Mouse (Mus musculus) limb, embryonic 14.5 days (tissue): ENCODE measurements around the gene H2afz. TPM values are rescaled to one million over a fixed set of nuclear protein-coding genes. Genes with fewer than 3 reads are reported as not detected.

Experiments used
- ATAC-seq: fragments of 200-750 bp; cut with Nextera tagmentation; 2 replicates; pipeline ENCODE4 v1.8.0; 2017; ENCODE audit warnings: low read depth, moderate number of reproducible peaks, moderate TSS enrichment; ENCODE audit not compliant: low FRiP score
- DNase-seq: peaks from one replicate; pipeline ENCODE4 v3.0.0-alpha.2; 2015; ENCODE audit warnings: low spot score
- H3K27ac ChIP-seq: fragments of 300-500 bp; sonication (generic); replicated peaks from 2 replicates; pipeline ENCODE4 v1.5.1; 2014; ENCODE audit warnings: low read depth, mild to moderate bottlenecking, low read length, moderate library complexity, mixed read lengths
- H3K27me3 ChIP-seq: fragments of 300-500 bp; sonication (generic); 2 replicates; pipeline ENCODE4 v1.6.1; 2014; ENCODE audit warnings: low read length, mixed read lengths; ENCODE audit not compliant: control insufficient read depth, insufficient read depth
- H3K36me3 ChIP-seq: fragments of 300-500 bp; sonication (generic); 2 replicates; pipeline ENCODE4 v1.6.1; 2014; ENCODE audit warnings: mild to moderate bottlenecking, low read length, moderate library complexity, mixed read lengths; ENCODE audit not compliant: control insufficient read depth, insufficient read depth
- H3K4me1 ChIP-seq: fragments of 300-500 bp; sonication (generic); 2 replicates; pipeline ENCODE4 v1.6.1; 2014; ENCODE audit warnings: antibody characterized with exemption, low read length, mixed read lengths; ENCODE audit not compliant: control insufficient read depth, insufficient read depth
- H3K4me2 ChIP-seq: fragments of 300-500 bp; sonication (generic); replicated peaks from 2 replicates; pipeline ENCODE4 v1.6.1; 2014; ENCODE audit warnings: low read depth, mild to moderate bottlenecking, low read length, moderate library complexity; ENCODE audit not compliant: severe bottlenecking
- H3K4me3 ChIP-seq: fragments of 300-500 bp; sonication (generic); replicated peaks from 2 replicates; pipeline ENCODE4 v1.5.1; 2014; ENCODE audit warnings: low read length
- H3K9ac ChIP-seq: fragments of 300-500 bp; sonication (generic); 2 replicates; pipeline ENCODE4 v1.6.1; 2014; ENCODE audit warnings: mild to moderate bottlenecking, low read depth, low read length, moderate library complexity; ENCODE audit not compliant: severe bottlenecking
- H3K9me3 ChIP-seq: fragments of 300-500 bp; sonication (generic); 2 replicates; pipeline ENCODE4 v1.6.1; 2016; ENCODE audit warnings: low read length; ENCODE audit not compliant: control insufficient read depth
- POLR2A ChIP-seq: fragments of 200-500 bp; IDR thresholded peaks from 2 replicates; pipeline ENCODE4 v1.8.0; 2012; ENCODE audit warnings: inconsistent platforms, mild to moderate bottlenecking, moderate library complexity, borderline replicate concordance; ENCODE audit not compliant: insufficient read depth, insufficient read length; ENCODE audit errors: extremely low read depth
- WGBS: fragments of 180-500 bp; shearing (Covaris S2); extraction: QIAGEN DNeasy Blood & Tissue Kit; methylation state at CpG from one replicate; pipeline ENCODE4 v1.1.7; 2014; 5-methylcytosine and 5-hydroxymethylcytosine counted together
- polyA plus RNA-seq, 2 experiments: library from polyadenylated mRNA; depleted of rRNA in 1 of 2; stranded (reverse) in 1 of 2; unstranded in 1 of 2; fragments of >200 nt; fragmentation: Nextera tagmentation in 1 of 2; extraction: Ambion mirVana in 1 of 2; gene quantifications; 2 replicates each; pipeline versions ENCODE4 v1.2.1 to v1.2.3; 2012 to 2014

The H2afz gene
- polyA plus RNA-seq, 2 experiments: 1,069 to 1,399 TPM

GRCm38 (mm10) chr3:137855328-137855727, 9.0 kb upstream of the H2afz start:
- Histone ChIP-seq H3K9me3 (no peaks in the 10 kb centered on the region), H3K36me3 (no peaks in the 10 kb centered on the region), H3K4me3 (no peak overlapping the region), H3K4me2 (no peak overlapping the region), H3K4me1 (0 out of 2 replicates have a peak, but pooled peaks cover 3% of the 10 kb centered on the region), H3K27me3 (no peaks in the 10 kb centered on the region), H3K9ac (no peak overlapping the region), H3K27ac (no peak overlapping the region)
- ATAC-seq (no peak), DNase-seq (no peak)
- TF ChIP-seq POLR2A: no peak
- 74% methylated on average over 3 of the region's 3 CpGs for WGBS

DNA sequence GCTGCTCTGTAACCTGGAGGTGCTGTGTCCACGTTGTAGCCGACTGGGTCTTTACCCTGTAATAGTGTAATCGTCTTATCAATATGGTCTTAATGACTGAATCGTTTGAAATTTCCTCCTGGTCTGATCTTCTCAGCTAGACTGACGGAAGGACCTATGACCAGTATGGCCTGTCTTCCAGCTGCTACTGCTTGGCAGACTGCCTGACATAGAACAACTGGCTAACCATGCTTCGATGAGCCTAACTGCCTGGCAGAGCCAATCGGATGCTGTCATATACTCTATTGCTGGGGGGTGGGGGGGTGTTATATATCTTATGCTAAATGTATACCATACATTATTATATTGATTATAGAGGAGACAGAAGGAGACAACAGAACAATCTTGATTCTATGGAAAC, 8.2 kb upstream of the H2afz start:
- DNase-seq (peak; percentile 20), ATAC-seq (no peak)
- no peak overlapping the region for H3K27ac ChIP-seq
- no peak for TF ChIP-seq POLR2A
- 77% methylated on average over 7 of the region's 7 CpGs for WGBS
- H3K4me1 ChIP-seq: 0 out of 2 replicates have a peak, but pooled peaks cover 4% of the 10 kb centered on the region
- H3K9ac ChIP-seq: no peak overlapping the region
- no peak overlapping the region for H3K4me2 ChIP-seq
- no peaks in the 10 kb centered on the region for H3K27me3 ChIP-seq
- no peaks in the 10 kb centered on the region for H3K36me3 ChIP-seq
- H3K4me3 ChIP-seq: no peak overlapping the region
- H3K9me3 ChIP-seq: no peaks in the 10 kb centered on the region

- no peak overlapping the region for H3K27ac ChIP-seq
- ATAC-seq (no peak), DNase-seq (peak; percentile 56)
- no peak overlapping the region for H3K9ac ChIP-seq
- no peaks in the 10 kb centered on the region for H3K36me3 ChIP-seq
- no peak overlapping the region for H3K4me2 ChIP-seq
- H3K27me3 ChIP-seq: no peaks in the 10 kb centered on the region
- TF ChIP-seq POLR2A: no peak
- H3K4me1 ChIP-seq: 0 out of 2 replicates have a peak, but pooled peaks cover 4% of the 10 kb centered on the region
- 63% methylated on average over 8 of the region's 8 CpGs for WGBS
- no peaks in the 10 kb centered on the region for H3K9me3 ChIP-seq
- no peak overlapping the region for H3K4me3 ChIP-seq
These were observed 3.7 kb upstream of the H2afz start for GRCm38 (mm10) chr3:137860394-137861170.

DNA sequence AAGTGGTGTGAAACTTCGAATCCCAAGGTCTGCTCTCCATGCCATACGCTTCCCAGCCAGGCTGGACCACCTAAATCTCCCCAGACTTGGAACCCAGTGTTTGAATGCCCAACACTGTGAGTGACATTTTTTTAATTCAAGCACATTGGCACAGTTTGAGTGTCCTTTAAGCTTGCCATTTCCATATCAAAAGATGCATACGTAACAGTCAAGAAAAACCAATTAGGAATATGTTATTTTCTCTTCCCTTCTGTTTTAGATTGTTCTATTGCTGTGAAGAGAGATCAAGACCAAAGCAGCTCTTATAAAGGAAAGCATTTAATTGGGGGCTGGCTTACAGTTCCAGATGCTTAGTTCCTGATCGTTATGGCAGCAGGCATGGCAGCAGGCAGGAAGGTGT, 2.9 kb upstream of the H2afz start:
- 87% methylated on average over 4 of the region's 4 CpGs for WGBS
- H3K27me3 ChIP-seq: no peaks in the 10 kb centered on the region
- no peak overlapping the region for H3K4me2 ChIP-seq
- peaks cover 5% of the 10 kb centered on the region for H3K36me3 ChIP-seq
- no peak for DNase-seq
- TF ChIP-seq POLR2A: no peak
- no peak for ATAC-seq
- H3K4me3 ChIP-seq: no peak overlapping the region
- H3K27ac ChIP-seq: no peak overlapping the region
- no peak overlapping the region for H3K9ac ChIP-seq
- peaks cover 8% of the 10 kb centered on the region; the same call in 1 of the 2 replicates for H3K4me1 ChIP-seq
- H3K9me3 ChIP-seq: no peaks in the 10 kb centered on the region

DNA sequence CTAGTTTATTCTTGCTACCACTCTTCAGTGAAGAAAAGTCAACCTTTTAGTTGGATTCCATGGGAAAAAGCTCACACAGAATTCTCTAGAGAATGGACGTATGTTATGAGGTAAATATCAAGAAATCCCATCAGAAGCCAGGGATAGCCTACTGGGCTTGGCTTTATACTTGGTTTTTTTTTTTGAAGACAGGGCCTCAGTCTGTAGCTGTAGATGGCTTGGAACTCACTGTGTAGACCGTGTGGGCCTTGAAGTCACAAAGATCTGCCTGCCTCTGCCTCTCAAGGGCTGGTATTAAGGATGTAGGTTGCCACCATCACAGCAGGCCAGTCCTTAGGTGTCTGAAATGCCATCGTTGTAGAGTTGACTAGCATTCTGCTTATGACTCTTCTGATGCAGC, 1.7 kb upstream of the H2afz start:
- Histone ChIP-seq H3K4me2 (no peak overlapping the region), H3K36me3 (peaks cover 8% of the 10 kb centered on the region), H3K9me3 (no peaks in the 10 kb centered on the region), H3K27ac (no peak overlapping the region), H3K4me1 (peaks cover 8% of the 10 kb centered on the region; the same call in 1 of the 2 replicates), H3K4me3 (no peak overlapping the region), H3K27me3 (no peaks in the 10 kb centered on the region), H3K9ac (no peak overlapping the region)
- no peak for DNase-seq
- WGBS: 85% methylated on average over 3 of the region's 3 CpGs
- TF ChIP-seq POLR2A: no peak
- no peak for ATAC-seq
